Mouse (Mus musculus) cerebellum, adult 2 months (tissue): ENCODE results near the gene Ap3d1. TPM values are rescaled to one million over a fixed set of nuclear protein-coding genes. Genes with fewer than 3 reads are reported as not detected.

Experiments
- DNase-seq, 2 experiments: peaks; one replicate each; pipeline ENCODE4 v3.0.0; 2021
- H3K27ac ChIP-seq: fragments of 200-500 bp; 2 replicates; pipeline ENCODE4 v1.5.1; 2012; ENCODE audit warnings: low read length, control low read depth, inconsistent platforms; ENCODE audit not compliant: insufficient read depth
- H3K27me3 ChIP-seq: fragments of 200-500 bp; 2 replicates; pipeline ENCODE4 v1.6.1; 2012; ENCODE audit warnings: inconsistent platforms, mild to moderate bottlenecking, low read length, moderate library complexity; ENCODE audit not compliant: control insufficient read depth, insufficient read depth
- H3K4me1 ChIP-seq: fragments of 200-500 bp; 2 replicates; pipeline ENCODE4 v1.6.1; 2011; ENCODE audit warnings: low read length; ENCODE audit not compliant: control insufficient read depth, insufficient read depth
- H3K4me3 ChIP-seq: fragments of 200-500 bp; replicated peaks from 2 replicates; pipeline ENCODE3; 2011; ENCODE audit warnings: mild to moderate bottlenecking, low read depth, low read length, control low read depth; ENCODE audit not compliant: insufficient read depth
- CTCF ChIP-seq: fragments of 200-500 bp; IDR thresholded peaks from 2 replicates; pipeline ENCODE4 v1.5.1; 2011; ENCODE audit warnings: low read depth, mild to moderate bottlenecking, control low read depth, low read length, moderate library complexity, borderline replicate concordance; ENCODE audit not compliant: insufficient read depth
- POLR2A ChIP-seq: fragments of 200-500 bp; IDR thresholded peaks from 2 replicates; pipeline ENCODE4 v1.6.1; 2011; ENCODE audit warnings: low read length, control low read depth, borderline replicate concordance; ENCODE audit not compliant: insufficient read depth
- WGBS: fragments of 180-500 bp; shearing (Covaris S2); methylation state at CpG from one replicate; pipeline ENCODE4 v1.1.7; 2018; 5-methylcytosine and 5-hydroxymethylcytosine counted together
- polyA plus RNA-seq: library from polyadenylated mRNA; depleted of rRNA; stranded (reverse); fragments of >200 nt; gene quantifications from 2 replicates; pipeline ENCODE4 v1.2.3, GENCODE M21; 2012

Gene Ap3d1
- polyA plus RNA-seq, 1 experiment = 175 TPM

DNA sequence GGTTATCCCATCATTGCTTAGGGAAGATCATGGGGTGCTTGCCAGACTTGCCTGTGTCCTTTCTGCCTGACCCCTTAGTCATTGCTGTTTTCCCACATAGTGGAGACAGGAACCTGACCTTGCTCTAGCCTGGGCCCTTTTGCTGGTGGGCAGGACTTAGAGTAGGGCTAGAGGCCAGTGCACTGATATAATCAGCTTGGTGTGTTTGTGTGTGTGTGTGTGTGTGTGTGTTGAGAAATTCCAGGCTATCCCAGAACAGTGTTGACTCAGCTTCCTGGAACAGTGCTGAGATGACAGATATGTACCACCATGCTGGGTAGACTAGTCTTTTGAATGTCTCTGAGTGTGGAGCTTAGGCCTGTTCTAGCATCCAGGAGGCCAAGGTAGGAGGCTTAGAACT is 37.5 kb upstream of the Ap3d1 start:
- peaks cover 39% of the 10 kb centered on the region for H3K4me1 ChIP-seq
- no peak for DNase-seq
- no peaks in the 10 kb centered on the region for H3K27me3 ChIP-seq
- no peak overlapping the region for H3K27ac ChIP-seq
- H3K4me3 ChIP-seq = no peak overlapping the region
- TF ChIP-seq POLR2A (no peak), CTCF (no peak)

DNA sequence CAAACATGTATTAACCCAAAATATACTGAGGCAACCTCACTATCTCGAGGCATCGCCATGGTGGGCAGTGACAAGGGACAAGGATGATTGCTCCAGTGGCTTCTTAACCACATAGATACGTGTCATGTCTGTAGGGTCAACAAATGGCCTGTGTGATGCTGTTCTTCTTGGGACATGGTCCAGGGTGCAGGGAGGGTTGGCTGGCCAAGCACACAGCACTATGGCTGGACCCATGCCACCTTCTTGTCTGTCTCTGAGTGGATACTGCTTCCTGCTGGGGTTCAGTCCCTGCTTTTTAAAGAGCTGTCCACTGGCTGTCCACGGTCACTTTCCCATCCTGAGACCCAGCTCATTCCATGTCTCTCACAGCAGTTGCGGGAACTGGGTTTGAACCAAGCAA is 35.1 kb upstream of the Ap3d1 start:
- Histone ChIP-seq H3K27me3 (no peaks in the 10 kb centered on the region), H3K4me1 (peaks cover 61% of the 10 kb centered on the region), H3K27ac (peak overlapping the region; percentile 86), H3K4me3 (no peak overlapping the region)
- TF ChIP-seq POLR2A = no peak
- TF ChIP-seq CTCF = no peak
- peak; percentile 64 to 75 for DNase-seq
- WGBS = 48% methylated on average over 5 of the region's 5 CpGs

DNA sequence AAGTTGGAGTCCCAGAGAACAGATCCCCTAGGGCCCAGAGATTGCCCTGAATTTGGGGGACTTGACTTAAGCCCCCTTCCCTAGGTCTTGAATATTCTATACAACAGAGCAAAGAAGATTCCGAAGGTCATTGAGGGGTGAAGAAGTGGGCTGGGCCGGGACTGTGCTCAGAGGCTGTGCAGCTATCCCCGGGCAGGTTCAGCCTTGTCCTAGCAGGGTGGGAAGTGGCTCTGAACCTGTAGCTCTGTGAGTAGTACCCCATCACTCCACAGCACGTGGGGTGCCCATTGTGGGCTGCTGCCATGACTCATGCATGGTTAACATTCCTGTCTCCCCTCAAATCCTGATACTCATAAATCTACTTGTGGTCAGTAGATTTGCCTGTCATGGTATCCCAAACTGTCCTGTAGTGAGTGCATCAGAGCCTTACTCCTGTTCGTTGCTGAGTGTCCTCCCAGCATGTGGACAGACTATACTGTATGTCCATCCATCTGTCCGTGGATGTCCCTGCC is 34.4 kb upstream of the Ap3d1 start:
- 54% methylated on average over 6 of the region's 6 CpGs for WGBS
- Histone ChIP-seq H3K27me3 (no peaks in the 10 kb centered on the region), H3K4me3 (no peak overlapping the region), H3K4me1 (peaks cover 61% of the 10 kb centered on the region), H3K27ac (peak overlapping the region; percentile 86)
- peak in 1 of 2 experiments; percentile 31 for DNase-seq
- TF ChIP-seq CTCF (no peak), POLR2A (no peak)

DNA sequence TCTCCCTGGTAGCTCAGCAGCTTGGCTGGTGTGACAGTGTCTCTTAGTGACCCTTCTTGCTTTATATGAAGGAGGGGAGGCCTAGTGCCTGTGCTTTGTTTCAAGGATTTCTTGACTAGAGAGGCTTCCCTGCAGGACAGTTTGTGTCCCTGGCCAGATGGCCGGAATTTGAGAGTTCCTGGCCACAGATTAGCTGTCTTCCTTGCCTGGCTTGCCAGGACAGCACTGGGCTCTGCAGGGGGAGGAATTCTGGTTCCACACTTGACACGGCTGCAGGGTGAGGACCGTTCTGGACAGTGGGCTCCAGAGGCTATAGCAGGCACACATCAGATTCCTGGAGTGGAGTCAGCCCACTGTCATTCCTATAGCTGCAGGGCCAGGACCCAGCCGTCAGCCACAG is 33.7 kb upstream of the Ap3d1 start:
- Histone ChIP-seq H3K4me1 (peaks cover 61% of the 10 kb centered on the region), H3K27me3 (no peaks in the 10 kb centered on the region), H3K4me3 (peak overlapping the region; percentile 9), H3K27ac (peak overlapping the region; percentile 86)
- 9% methylated on average over 4 of the region's 4 CpGs for WGBS
- TF ChIP-seq POLR2A = no peak
- no peak for TF ChIP-seq CTCF
- DNase-seq = peak; percentile 84 to 91

DNA sequence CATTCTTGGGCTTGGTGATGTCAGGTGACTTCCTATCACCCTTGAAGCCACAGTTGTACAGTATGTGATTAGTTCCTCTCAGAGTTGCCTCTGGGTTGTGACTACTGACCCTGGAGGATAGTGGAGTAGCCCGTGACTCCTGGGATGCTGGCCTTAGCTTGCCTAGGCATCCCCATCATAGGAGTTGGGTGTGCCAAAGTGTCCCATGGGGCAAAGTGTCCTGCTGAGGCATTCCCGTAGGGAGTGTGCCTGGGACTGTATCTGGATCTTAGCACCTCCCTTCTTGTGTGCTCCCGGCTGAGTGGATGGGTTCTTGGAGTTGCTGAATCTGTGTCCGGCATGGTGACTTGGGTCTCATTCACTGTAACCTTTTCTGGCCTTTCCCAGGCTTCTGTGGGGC is 32.9 kb upstream of the Ap3d1 start:
- WGBS = 27% methylated on average over 4 of the region's 4 CpGs
- H3K27ac ChIP-seq = peak overlapping the region; percentile 86
- no peak overlapping the region for H3K4me3 ChIP-seq
- no peak for TF ChIP-seq CTCF
- no peak for TF ChIP-seq POLR2A
- H3K4me1 ChIP-seq = peaks cover 61% of the 10 kb centered on the region
- H3K27me3 ChIP-seq = no peaks in the 10 kb centered on the region
- DNase-seq = no peak

DNA sequence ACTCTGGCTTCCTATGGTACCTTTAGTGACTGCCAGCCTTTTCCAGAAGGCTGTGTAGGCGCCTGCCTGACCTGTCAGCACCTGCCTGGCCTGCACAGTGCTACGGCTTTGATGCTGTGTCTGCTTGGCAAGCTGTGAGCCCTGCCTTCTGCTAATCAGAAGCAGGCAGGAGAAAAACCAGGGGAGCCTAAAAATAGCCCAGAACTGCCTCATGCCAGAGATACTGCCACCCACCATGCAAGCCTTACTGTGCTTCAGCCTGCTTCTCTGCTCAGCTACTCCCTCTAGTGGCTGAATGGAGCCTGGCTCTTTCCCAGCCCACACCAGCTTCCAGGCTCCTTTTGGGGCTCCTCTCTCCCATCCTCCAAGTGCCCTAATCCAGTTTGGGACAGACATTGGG is 32.5 kb upstream of the Ap3d1 start:
- H3K27me3 ChIP-seq = no peaks in the 10 kb centered on the region
- 2% methylated on average over 2 of the region's 2 CpGs for WGBS
- TF ChIP-seq CTCF (peak; percentile 96), POLR2A (peak; percentile 26; the same call in 1 of the 2 replicates)
- peak; percentile 96 to 98 for DNase-seq
- peak overlapping the region; percentile 92 for H3K27ac ChIP-seq
- H3K4me3 ChIP-seq = no peak overlapping the region
- H3K4me1 ChIP-seq = peaks cover 61% of the 10 kb centered on the region

DNA sequence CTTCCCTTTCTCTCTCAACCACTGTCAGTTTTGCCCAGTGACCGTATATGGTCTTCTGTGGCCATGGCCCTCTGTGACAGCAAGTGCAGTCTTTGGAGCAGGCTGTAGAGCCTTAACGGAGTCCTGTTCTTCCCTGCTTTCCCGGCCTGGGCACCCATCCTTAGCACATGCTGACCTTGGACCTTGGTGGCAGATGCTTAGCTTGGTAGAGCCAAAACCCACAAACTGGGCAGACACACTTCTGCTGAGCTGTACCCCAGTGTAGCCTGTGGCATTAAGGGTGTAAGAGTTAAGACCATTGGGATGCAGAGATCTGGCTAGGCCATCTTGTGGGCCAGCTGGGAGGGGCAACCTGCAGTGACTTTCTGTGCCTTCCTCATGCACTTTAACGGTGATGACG is 31.8 kb upstream of the Ap3d1 start:
- peak overlapping the region; percentile 92 for H3K27ac ChIP-seq
- TF ChIP-seq CTCF (no peak), POLR2A (no peak)
- WGBS = 20% methylated on average over 5 of the region's 5 CpGs

DNA sequence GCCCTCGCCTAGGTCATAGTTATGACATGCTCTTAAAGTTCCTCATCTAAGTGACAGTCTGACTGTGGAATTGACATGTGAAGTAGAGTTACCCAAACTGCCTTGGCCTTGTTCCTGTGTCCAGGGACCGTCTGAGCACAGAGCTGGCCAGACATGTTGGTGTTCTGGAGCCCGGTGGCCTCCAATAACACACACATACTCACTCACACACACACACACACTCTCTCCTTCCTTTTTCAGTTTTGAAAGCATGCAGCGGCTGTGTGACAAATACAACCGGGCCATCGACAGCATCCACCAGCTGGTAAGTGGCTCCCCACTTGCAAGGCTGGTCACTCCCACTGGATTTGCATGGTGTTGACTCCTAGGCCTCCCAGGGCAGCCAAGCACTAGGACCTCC is 26.3 kb upstream of the Ap3d1 start:
- 60% methylated on average over 6 of the region's 6 CpGs for WGBS
- DNase-seq = no peak
- no peak overlapping the region for H3K27ac ChIP-seq
- H3K4me3 ChIP-seq = no peak overlapping the region
- H3K4me1 ChIP-seq = peaks cover 42% of the 10 kb centered on the region
- H3K27me3 ChIP-seq = no peaks in the 10 kb centered on the region
- TF ChIP-seq POLR2A (no peak), CTCF (no peak)

More for the DNA sequence above, 31.8 kb upstream of the Ap3d1 start:
- no peaks in the 10 kb centered on the region for H3K27me3 ChIP-seq
- DNase-seq = no peak
- peaks cover 61% of the 10 kb centered on the region for H3K4me1 ChIP-seq
- H3K4me3 ChIP-seq = no peak overlapping the region
